Mouse (Mus musculus) ovary, postnatal 36 days (tissue): ENCODE results near the gene Zscan4-ps2.
"Not testable (repeated sequence)": the region's sequence is repeated elsewhere in the genome, so short reads cannot be mapped to it uniquely, and the experiment has no call there.

Experiments
- DNase-seq: peaks from one replicate; pipeline ENCODE4 v3.0.0; 2022; ENCODE audit warnings: low spot score, mixed read lengths

The Zscan4-ps2 gene

GRCm38 (mm10) chr7:11514010-11514409 lies at the start of gene Zscan4-ps2:
Zscan4-ps2 (plus strand) TSS chr7:11514310.
- not testable (repeated sequence) for DNase-seq
